Mouse (Mus musculus): ENCODE results near the gene Mdm2. TPM values are rescaled to one million over a fixed set of nuclear protein-coding genes. Genes with fewer than 3 reads are reported as not detected.

The Mdm2 gene
- polyA plus RNA-seq, 1 experiment from 2014 or later, result 57.9 TPM

- Histone ChIP-seq H3K4me3 (ENCODE audit: low read depth, low read length) (no peak overlapping the region), H3K4me1 (ENCODE audit: control insufficient read depth, insufficient read depth, low read length) (no peaks in the 10 kb centered on the region), H3K9me3 (ENCODE audit: control insufficient read depth, low read length) (no peaks in the 10 kb centered on the region), H3K27ac (ENCODE audit: low read depth, low read length) (no peak overlapping the region), H3K36me3 (ENCODE audit: control insufficient read depth, insufficient read depth, low read length) (no peaks in the 10 kb centered on the region), H3K27me3 (ENCODE audit: control insufficient read depth, insufficient read depth, low read length) (no peaks in the 10 kb centered on the region), H3K4me2 (ENCODE audit: low read depth, low read length) (no peak overlapping the region), H3K9ac (replicated peaks; ENCODE audit: low read depth, low read length) (no peak overlapping the region)
- 96% methylated on average over 7 of the region's 7 CpGs for WGBS
- no peak for ATAC-seq (ENCODE audit: low read depth)
These were observed 19.6 kb upstream of the Mdm2 start for GRCm38 (mm10) chr10:117730140-117730539.

GRCm38 (mm10) chr10:117729139-117729814, 18.7 kb upstream of the Mdm2 start:
- no peak for ATAC-seq (ENCODE audit: low read depth)
- Histone ChIP-seq H3K4me3 (ENCODE audit: low read depth, low read length) (no peak overlapping the region), H3K27ac (ENCODE audit: low read depth, low read length) (no peak overlapping the region), H3K9ac (replicated peaks; ENCODE audit: low read depth, low read length) (no peak overlapping the region), H3K4me1 (ENCODE audit: control insufficient read depth, insufficient read depth, low read length) (no peaks in the 10 kb centered on the region), H3K27me3 (ENCODE audit: control insufficient read depth, insufficient read depth, low read length) (no peaks in the 10 kb centered on the region), H3K9me3 (ENCODE audit: control insufficient read depth, low read length) (no peaks in the 10 kb centered on the region), H3K36me3 (ENCODE audit: control insufficient read depth, insufficient read depth, low read length) (no peaks in the 10 kb centered on the region), H3K4me2 (ENCODE audit: low read depth, low read length) (no peak overlapping the region)
- WGBS, result 88% methylated on average over 11 of the region's 11 CpGs

GRCm38 (mm10) chr10:117728574-117728973, 18.0 kb upstream of the Mdm2 start:
- ATAC-seq (ENCODE audit: low read depth), result no peak
- Histone ChIP-seq H3K27ac (ENCODE audit: low read depth, low read length) (no peak overlapping the region), H3K4me1 (ENCODE audit: control insufficient read depth, insufficient read depth, low read length) (no peaks in the 10 kb centered on the region), H3K4me3 (ENCODE audit: low read depth, low read length) (no peak overlapping the region), H3K27me3 (ENCODE audit: control insufficient read depth, insufficient read depth, low read length) (no peaks in the 10 kb centered on the region), H3K36me3 (ENCODE audit: control insufficient read depth, insufficient read depth, low read length) (no peaks in the 10 kb centered on the region), H3K9me3 (ENCODE audit: control insufficient read depth, low read length) (no peaks in the 10 kb centered on the region), H3K9ac (replicated peaks; ENCODE audit: low read depth, low read length) (no peak overlapping the region), H3K4me2 (ENCODE audit: low read depth, low read length) (no peak overlapping the region)
- 87% methylated on average over 5 of the region's 5 CpGs for WGBS

GRCm38 (mm10) chr10:117727518-117728110, 17.1 kb upstream of the Mdm2 start:
- ATAC-seq (ENCODE audit: low read depth), result no peak
- Histone ChIP-seq H3K4me1 (ENCODE audit: control insufficient read depth, insufficient read depth, low read length) (no peaks in the 10 kb centered on the region), H3K36me3 (ENCODE audit: control insufficient read depth, insufficient read depth, low read length) (no peaks in the 10 kb centered on the region), H3K9me3 (ENCODE audit: control insufficient read depth, low read length) (no peaks in the 10 kb centered on the region), H3K9ac (replicated peaks; ENCODE audit: low read depth, low read length) (no peak overlapping the region), H3K4me2 (ENCODE audit: low read depth, low read length) (no peak overlapping the region), H3K27me3 (ENCODE audit: control insufficient read depth, insufficient read depth, low read length) (no peaks in the 10 kb centered on the region), H3K27ac (ENCODE audit: low read depth, low read length) (no peak overlapping the region), H3K4me3 (ENCODE audit: low read depth, low read length) (no peak overlapping the region)
- WGBS, result 81% methylated on average over 9 of the region's 9 CpGs

GRCm38 (mm10) chr10:117726888-117727385, 16.4 kb upstream of the Mdm2 start:
- ATAC-seq (ENCODE audit: low read depth), result no peak

GRCm38 (mm10) chr10:117726350-117726749, 15.8 kb upstream of the Mdm2 start:
- Histone ChIP-seq H3K4me3 (ENCODE audit: low read depth, low read length) (no peak overlapping the region), H3K4me2 (ENCODE audit: low read depth, low read length) (no peak overlapping the region), H3K36me3 (ENCODE audit: control insufficient read depth, insufficient read depth, low read length) (no peaks in the 10 kb centered on the region), H3K27ac (ENCODE audit: low read depth, low read length) (no peak overlapping the region), H3K9ac (replicated peaks; ENCODE audit: low read depth, low read length) (no peak overlapping the region), H3K4me1 (ENCODE audit: control insufficient read depth, insufficient read depth, low read length) (no peaks in the 10 kb centered on the region), H3K9me3 (ENCODE audit: control insufficient read depth, low read length) (no peaks in the 10 kb centered on the region), H3K27me3 (ENCODE audit: control insufficient read depth, insufficient read depth, low read length) (no peaks in the 10 kb centered on the region)
- WGBS, result 95% methylated on average over 4 of the region's 4 CpGs
- ATAC-seq (ENCODE audit: low read depth), result no peak

More at GRCm38 (mm10) chr10:117726888-117727385, 16.4 kb upstream of the Mdm2 start:
- 96% methylated on average over 4 of the region's 4 CpGs for WGBS
- Histone ChIP-seq H3K27me3 (ENCODE audit: control insufficient read depth, insufficient read depth, low read length) (no peaks in the 10 kb centered on the region), H3K27ac (ENCODE audit: low read depth, low read length) (no peak overlapping the region), H3K36me3 (ENCODE audit: control insufficient read depth, insufficient read depth, low read length) (no peaks in the 10 kb centered on the region), H3K9me3 (ENCODE audit: control insufficient read depth, low read length) (no peaks in the 10 kb centered on the region), H3K4me2 (ENCODE audit: low read depth, low read length) (no peak overlapping the region), H3K4me3 (ENCODE audit: low read depth, low read length) (no peak overlapping the region), H3K9ac (replicated peaks; ENCODE audit: low read depth, low read length) (no peak overlapping the region), H3K4me1 (ENCODE audit: control insufficient read depth, insufficient read depth, low read length) (no peaks in the 10 kb centered on the region)

- Histone ChIP-seq H3K4me3 (ENCODE audit: low read depth, low read length) (no peak overlapping the region), H3K9ac (replicated peaks; ENCODE audit: low read depth, low read length) (no peak overlapping the region), H3K4me2 (ENCODE audit: low read depth, low read length) (no peak overlapping the region), H3K4me1 (ENCODE audit: control insufficient read depth, insufficient read depth, low read length) (no peaks in the 10 kb centered on the region), H3K27me3 (ENCODE audit: control insufficient read depth, insufficient read depth, low read length) (no peaks in the 10 kb centered on the region), H3K36me3 (ENCODE audit: control insufficient read depth, insufficient read depth, low read length) (no peaks in the 10 kb centered on the region), H3K27ac (ENCODE audit: low read depth, low read length) (no peak overlapping the region), H3K9me3 (ENCODE audit: control insufficient read depth, low read length) (no peaks in the 10 kb centered on the region)
- WGBS, result 82% methylated on average over 7 of the region's 7 CpGs
- ATAC-seq (ENCODE audit: low read depth), result no peak
These were observed 15.1 kb upstream of the Mdm2 start for GRCm38 (mm10) chr10:117725671-117726070.

GRCm38 (mm10) chr10:117724804-117725361, 14.3 kb upstream of the Mdm2 start:
- no peaks in the 10 kb centered on the region for H3K27me3 ChIP-seq (ENCODE audit: control insufficient read depth, insufficient read depth, low read length)
- no peaks in the 10 kb centered on the region for H3K36me3 ChIP-seq (ENCODE audit: control insufficient read depth, insufficient read depth, low read length)
- no peak for ATAC-seq (ENCODE audit: low read depth)
- H3K4me1 ChIP-seq (ENCODE audit: control insufficient read depth, insufficient read depth, low read length), result no peaks in the 10 kb centered on the region
- H3K27ac ChIP-seq (ENCODE audit: low read depth, low read length), result no peak overlapping the region
- WGBS, result 94% methylated on average over 3 of the region's 3 CpGs
- H3K9me3 ChIP-seq (ENCODE audit: control insufficient read depth, low read length), result no peaks in the 10 kb centered on the region
- no peak overlapping the region for H3K4me3 ChIP-seq (ENCODE audit: low read depth, low read length)
- H3K9ac ChIP-seq (replicated peaks; ENCODE audit: low read depth, low read length), result no peak overlapping the region
- H3K4me2 ChIP-seq (ENCODE audit: low read depth, low read length), result no peak overlapping the region

GRCm38 (mm10) chr10:117724136-117724718, 13.7 kb upstream of the Mdm2 start:
- no peak overlapping the region for H3K9ac ChIP-seq (replicated peaks; ENCODE audit: low read depth, low read length)
- no peak overlapping the region for H3K4me2 ChIP-seq (ENCODE audit: low read depth, low read length)
- no peak overlapping the region for H3K27ac ChIP-seq (ENCODE audit: low read depth, low read length)
- no peaks in the 10 kb centered on the region for H3K36me3 ChIP-seq (ENCODE audit: control insufficient read depth, insufficient read depth, low read length)
- 85% methylated on average over 5 of the region's 5 CpGs for WGBS
- no peak overlapping the region for H3K4me3 ChIP-seq (ENCODE audit: low read depth, low read length)
- H3K9me3 ChIP-seq (ENCODE audit: control insufficient read depth, low read length), result no peaks in the 10 kb centered on the region
- no peaks in the 10 kb centered on the region for H3K27me3 ChIP-seq (ENCODE audit: control insufficient read depth, insufficient read depth, low read length)
- H3K4me1 ChIP-seq (ENCODE audit: control insufficient read depth, insufficient read depth, low read length), result no peaks in the 10 kb centered on the region
- no peak for ATAC-seq (ENCODE audit: low read depth)

Measured in neural tube, embryonic 14.5 days (tissue).